Mouse (Mus musculus) CH12.LX (cell line): ENCODE results near the gene Slc26a1. TPM values are rescaled to one million over a fixed set of nuclear protein-coding genes. Genes with fewer than 3 reads are reported as not detected.

Experiments used
- DNase-seq: peaks from one replicate; pipeline ENCODE4 v3.0.0-alpha.2; 2013; ENCODE audit errors: extremely low read depth
- H3K27ac ChIP-seq: 2 replicates; pipeline ENCODE4 v1.5.1; 2012; ENCODE audit warnings: low read depth, mild to moderate bottlenecking, control low read depth, moderate library complexity; ENCODE audit not compliant: insufficient read depth
- H3K27me3 ChIP-seq: replicated peaks from 2 replicates; pipeline ENCODE3; 2012; ENCODE audit warnings: inconsistent platforms
- H3K36me3 ChIP-seq, 2 experiments: replicated peaks in 1 of 2; 2 replicates each; pipeline versions ENCODE3 to v1.6.1; 2012; ENCODE audit warnings: inconsistent platforms in 1 of 2, low read length in 1 of 2, mild to moderate bottlenecking in 1 of 2, mixed read lengths in 1 of 2, moderate library complexity in 1 of 2; ENCODE audit not compliant: control insufficient read depth in 1 of 2, insufficient read depth in 1 of 2
- H3K4me1 ChIP-seq, 2 experiments: 2 replicates each; pipeline ENCODE4 v1.6.1; 2012; ENCODE audit warnings: inconsistent platforms in 1 of 2, moderate library complexity in 1 of 2; ENCODE audit not compliant: insufficient read depth in 2 of 2, control insufficient read depth in 1 of 2
- H3K4me2 ChIP-seq: 2 replicates; pipeline ENCODE4 v1.6.1; 2012; ENCODE audit warnings: low read depth, mild to moderate bottlenecking, control low read depth; ENCODE audit not compliant: poor library complexity, insufficient read depth, severe bottlenecking
- H3K4me3 ChIP-seq, 3 experiments: fragments of 150-350 bp in 1 of 3; sonication (generic) in 1 of 3; replicated peaks in 1 of 3; 2 replicates each; pipeline versions ENCODE3 to v1.5.1; 2011 to 2012; ENCODE audit warnings: low read depth in 2 of 3, low read length in 2 of 3, mild to moderate bottlenecking in 2 of 3, moderate library complexity in 2 of 3, control low read depth in 1 of 3, improper control_type of control experiment in 1 of 3, inconsistent platforms in 1 of 3, mixed read lengths in 1 of 3; ENCODE audit not compliant: poor library complexity in 1 of 3
- H3K79me2 ChIP-seq: replicated peaks from 2 replicates; pipeline ENCODE4 v1.6.1; 2012; ENCODE audit warnings: mild to moderate bottlenecking, moderate library complexity; ENCODE audit not compliant: control insufficient read depth, poor library complexity, insufficient read depth, severe bottlenecking; ENCODE audit errors: extremely low read depth
- H3K9ac ChIP-seq: 2 replicates; pipeline ENCODE4 v1.6.1; 2012; ENCODE audit warnings: low read depth, mild to moderate bottlenecking, control low read depth, moderate library complexity; ENCODE audit not compliant: insufficient read depth
- H3K9me3 ChIP-seq: replicated peaks from 2 replicates; pipeline ENCODE3; 2012; ENCODE audit warnings: low read length, inconsistent platforms, mixed read lengths
- CHD1 ChIP-seq: IDR thresholded peaks from 2 replicates; pipeline ENCODE4 v1.6.1; 2012; ENCODE audit warnings: low read depth, low read length, improper control_type of control experiment, inconsistent platforms
- CHD2 ChIP-seq: IDR thresholded peaks from 2 replicates; pipeline ENCODE4 v1.6.1; 2011; ENCODE audit warnings: low read length, improper control_type of control experiment
- E2F4 ChIP-seq: IDR thresholded peaks from 2 replicates; pipeline ENCODE4 v1.6.1; 2011; ENCODE audit warnings: low read depth, low read length, improper control_type of control experiment; ENCODE audit not compliant: insufficient replicate concordance
- ELF1 ChIP-seq: IDR thresholded peaks from 2 replicates; pipeline ENCODE4 v1.6.1; 2014; ENCODE audit warnings: low read depth, mild to moderate bottlenecking, inconsistent platforms, low read length, improper control_type of control experiment
- ETS1 ChIP-seq: conservative IDR thresholded peaks from 2 replicates; pipeline ENCODE4 v1.6.1; 2012; ENCODE audit warnings: low read depth, mild to moderate bottlenecking, inconsistent platforms, low read length, improper control_type of control experiment, moderate library complexity
- HCFC1 ChIP-seq: IDR thresholded peaks from 2 replicates; pipeline ENCODE4 v1.6.1; 2012; ENCODE audit warnings: low read depth, mild to moderate bottlenecking, inconsistent platforms, low read length, improper control_type of control experiment
- JUN ChIP-seq: IDR thresholded peaks from 2 replicates; pipeline ENCODE4 v1.6.1; 2011; ENCODE audit warnings: low read depth, mild to moderate bottlenecking, low read length, improper control_type of control experiment, moderate library complexity; ENCODE audit not compliant: insufficient read depth
- JUND ChIP-seq: conservative IDR thresholded peaks from 2 replicates; pipeline ENCODE4 v1.6.1; 2011; ENCODE audit warnings: low read depth, low read length, improper control_type of control experiment
- KAT2A ChIP-seq: IDR thresholded peaks from 2 replicates; pipeline ENCODE4 v1.6.1; 2012; ENCODE audit warnings: low read length, improper control_type of control experiment, inconsistent platforms; ENCODE audit not compliant: insufficient replicate concordance
- MAFK ChIP-seq: IDR thresholded peaks from 2 replicates; pipeline ENCODE4 v1.6.1; 2011; ENCODE audit warnings: low read length, improper control_type of control experiment; ENCODE audit not compliant: insufficient replicate concordance
- MAZ ChIP-seq: IDR thresholded peaks from 2 replicates; pipeline ENCODE4 v1.6.1; 2012; ENCODE audit warnings: low read depth, mild to moderate bottlenecking, inconsistent platforms, low read length, improper control_type of control experiment, moderate library complexity
- MXI1 ChIP-seq: IDR thresholded peaks from 2 replicates; pipeline ENCODE4 v1.6.1; 2011; ENCODE audit warnings: mild to moderate bottlenecking, low read depth, low read length, improper control_type of control experiment
- MYC ChIP-seq: IDR thresholded peaks from 2 replicates; pipeline ENCODE4 v1.6.1; 2011; ENCODE audit warnings: low read depth, mild to moderate bottlenecking, improper control_type of control experiment, low read length
- NELFE ChIP-seq: IDR thresholded peaks from 2 replicates; pipeline ENCODE4 v1.6.1; 2011; ENCODE audit warnings: low read depth, low read length, improper control_type of control experiment
- PAX5 ChIP-seq: IDR thresholded peaks from 2 replicates; pipeline ENCODE4 v1.6.1; 2012; ENCODE audit warnings: low read length, inconsistent platforms, mixed read lengths
- POLR2A ChIP-seq: IDR thresholded peaks from 2 replicates; pipeline ENCODE4 v1.6.1; 2011; ENCODE audit warnings: low read depth, mild to moderate bottlenecking, improper control_type of control experiment, low read length
- POLR2AphosphoS2 ChIP-seq: IDR thresholded peaks from 2 replicates; pipeline ENCODE4 v1.6.1; 2011; ENCODE audit warnings: low read depth, low read length, improper control_type of control experiment
- RCOR1 ChIP-seq: conservative IDR thresholded peaks from 2 replicates; pipeline ENCODE4 v1.6.1; 2012; ENCODE audit warnings: low read depth, mild to moderate bottlenecking, inconsistent platforms, low read length, improper control_type of control experiment
- SMC3 ChIP-seq: IDR thresholded peaks from 2 replicates; pipeline ENCODE4 v1.6.1; 2011; ENCODE audit warnings: low read depth, low read length, improper control_type of control experiment
- TBP ChIP-seq: conservative IDR thresholded peaks from 2 replicates; pipeline ENCODE4 v1.6.1; 2011; ENCODE audit warnings: low read depth, low read length, improper control_type of control experiment
- TCF12 ChIP-seq: IDR thresholded peaks from 2 replicates; pipeline ENCODE4 v1.6.1; 2014; ENCODE audit warnings: low read depth, mild to moderate bottlenecking, inconsistent platforms, low read length, improper control_type of control experiment
- UBTF ChIP-seq: IDR thresholded peaks from 2 replicates; pipeline ENCODE4 v1.6.1; 2012; ENCODE audit warnings: low read depth, mild to moderate bottlenecking, inconsistent platforms, low read length, improper control_type of control experiment, moderate library complexity
- USF1 ChIP-seq: IDR thresholded peaks from 2 replicates; pipeline ENCODE4 v1.6.1; 2014; ENCODE audit warnings: low read depth, mild to moderate bottlenecking, inconsistent platforms, low read length, improper control_type of control experiment
- USF2 ChIP-seq: conservative IDR thresholded peaks from 2 replicates; pipeline ENCODE4 v1.6.1; 2011; ENCODE audit warnings: low read depth, low read length, improper control_type of control experiment
- ZC3H11A ChIP-seq: IDR thresholded peaks from 2 replicates; pipeline ENCODE4 v1.6.1; 2012; ENCODE audit warnings: low read depth, mild to moderate bottlenecking, inconsistent platforms, low read length, improper control_type of control experiment
- ZMIZ1 ChIP-seq: IDR thresholded peaks from 2 replicates; pipeline ENCODE4 v1.6.1; 2012; ENCODE audit warnings: low read depth, mild to moderate bottlenecking, inconsistent platforms, low read length, improper control_type of control experiment
- ZNF384 ChIP-seq: IDR thresholded peaks from 2 replicates; pipeline ENCODE4 v1.6.1; 2012; ENCODE audit warnings: low read depth, low read length, improper control_type of control experiment, inconsistent platforms
- dilution Hi-C: fragments of 300-500 bp; cut with MboI; formaldehyde crosslinking; loops from 2 replicates; pipeline ENCODE4 v1.14.3; 2020; ENCODE audit warnings: low sequenced_read_pairs; ENCODE audit not compliant: extremely low pct_unique_long_range_greater_than_20kb, extremely low pct_ligation_motif_present
- in situ Hi-C: fragments of 300-500 bp; cut with MboI; formaldehyde crosslinking; loops from 3 replicates; pipeline ENCODE4 v1.14.3; 2019; ENCODE audit warnings: low sequenced_read_pairs, low pct_ligation_motif_present, low pct_unique_long_range_greater_than_20kb, mixed read lengths
- polyA plus RNA-seq: library from polyadenylated mRNA; unstranded; fragments of >175 nt; gene quantifications from 2 replicates; pipeline ENCODE4 v1.2.1, GENCODE M21; 2012; ENCODE audit warnings: low read depth; ENCODE audit not compliant: insufficient read length
- total RNA-seq, 2 experiments: library from RNA; depleted of rRNA; stranded (reverse); fragments of 300-350 nt in 1 of 2; fragments of >200 nt in 1 of 2; gene quantifications; 2 replicates each; pipeline ENCODE4 v1.2.3; 2012 to 2014

Slc26a1 gene
- total and polyA plus RNA-seq, 3 experiments, result 0.07 to 0.08 TPM; not detected in 1

- Histone ChIP-seq H3K9ac (no peak overlapping the region), H3K36me3 (no peaks in the 10 kb centered on the region), H3K27ac (no peak overlapping the region), H3K9me3 (no peaks in the 10 kb centered on the region), H3K79me2 (no peaks in the 10 kb centered on the region), H3K4me3 (no peak overlapping the region), H3K27me3 (peaks cover 25% of the 10 kb centered on the region), H3K4me1 (0 out of 4 replicates have a peak, but pooled peaks cover 0 to under 1% of the 10 kb centered on the region in 2 experiments), H3K4me2 (no peak overlapping the region)
- DNase-seq, result no peak
- dilution Hi-C loops (no loop called here), in situ Hi-C loops (no loop called here)
- no peak for TF ChIP-seq PAX5
- no peak for TF ChIP-seq UBTF
- no peak for TF ChIP-seq ZMIZ1
- no peak for TF ChIP-seq MYC
- TF ChIP-seq ZNF384, result no peak
- TF ChIP-seq USF2, result no peak
- no peak for TF ChIP-seq ETS1
- no peak for TF ChIP-seq RCOR1
- TF ChIP-seq HCFC1, result no peak
- TF ChIP-seq CHD1, result no peak
- TF ChIP-seq ELF1, result no peak
- TF ChIP-seq USF1, result no peak
- TF ChIP-seq KAT2A, result no peak
- no peak for TF ChIP-seq SMC3
- no peak for TF ChIP-seq ZC3H11A
Observed at GRCm38 (mm10) chr5:108713096-108713495, 37.7 kb upstream of the Slc26a1 start.

- H3K4me3 ChIP-seq, result no peak overlapping the region
- TF ChIP-seq KAT2A, result no peak
- no peak for TF ChIP-seq E2F4
- TF ChIP-seq MYC, result no peak
- no peak for TF ChIP-seq ZC3H11A
- TF ChIP-seq CHD2, result no peak
- no peak for TF ChIP-seq CHD1
- no peak for TF ChIP-seq MAFK
- TF ChIP-seq USF2, result no peak
- no peak for TF ChIP-seq TBP
- TF ChIP-seq SMC3, result no peak
- no peak for TF ChIP-seq JUND
- no peak for TF ChIP-seq ZNF384
- TF ChIP-seq ELF1, result no peak
- no peak for TF ChIP-seq NELFE
- no peak for TF ChIP-seq MAZ
- no peak for TF ChIP-seq POLR2A
- TF ChIP-seq JUN, result no peak
- no peak for TF ChIP-seq MXI1
- no peak for TF ChIP-seq TCF12
- TF ChIP-seq POLR2AphosphoS2, result no peak
- TF ChIP-seq, all 38 proteins: peak for 0
- Histone ChIP-seq H3K9me3 (no peaks in the 10 kb centered on the region), H3K4me2 (no peak overlapping the region), H3K27ac (no peak overlapping the region), H3K79me2 (no peaks in the 10 kb centered on the region), H3K4me1 (no peaks in the 10 kb centered on the region), H3K27me3 (peaks cover 25% of the 10 kb centered on the region), H3K9ac (no peak overlapping the region), H3K36me3 (no peaks in the 10 kb centered on the region)
- dilution Hi-C loops (no loop called here), in situ Hi-C loops (no loop called here)
- DNase-seq, result no peak
Observed at GRCm38 (mm10) chr5:108711968-108712367, 36.6 kb upstream of the Slc26a1 start.
